Mouse (Mus musculus) kidney, adult 2 months (tissue): Measurements from ENCODE around the gene Kif5c. TPM values are rescaled to one million over a fixed set of nuclear protein-coding genes. Genes with fewer than 3 reads are reported as not detected.

ENCODE experiments used
- DNase-seq: peaks from one replicate; pipeline ENCODE4 v3.0.0; 2021
- H3K27ac ChIP-seq: fragments of 200-500 bp; 2 replicates; pipeline ENCODE4 v1.5.1; 2012; ENCODE audit warnings: low read depth, low read length, control low read depth, inconsistent platforms; ENCODE audit not compliant: insufficient read depth
- H3K27me3 ChIP-seq: fragments of 200-500 bp; replicated peaks from 2 replicates; pipeline ENCODE4 v1.6.1; 2012; ENCODE audit warnings: mild to moderate bottlenecking, moderate library complexity, low read length, inconsistent platforms; ENCODE audit not compliant: control insufficient read depth, insufficient read depth
- H3K36me3 ChIP-seq: fragments of 200-500 bp; 2 replicates; pipeline ENCODE4 v1.6.1; 2012; ENCODE audit warnings: mild to moderate bottlenecking, moderate library complexity, low read length, inconsistent platforms; ENCODE audit not compliant: control insufficient read depth, insufficient read depth
- H3K4me1 ChIP-seq: fragments of 200-500 bp; 2 replicates; pipeline ENCODE4 v1.6.1; 2011; ENCODE audit warnings: low read length; ENCODE audit not compliant: control insufficient read depth, insufficient read depth
- H3K4me3 ChIP-seq: fragments of 200-500 bp; 2 replicates; pipeline ENCODE4 v1.5.1; 2011; ENCODE audit warnings: mild to moderate bottlenecking, low read depth, low read length, control low read depth; ENCODE audit not compliant: insufficient read depth
- CTCF ChIP-seq: fragments of 200-500 bp; conservative IDR thresholded peaks from 2 replicates; pipeline ENCODE4 v1.5.1; 2011; ENCODE audit warnings: low read depth, mild to moderate bottlenecking, control low read depth, low read length, moderate library complexity, mixed read lengths; ENCODE audit not compliant: insufficient read depth, insufficient read length
- POLR2A ChIP-seq: fragments of 200-500 bp; IDR thresholded peaks from one replicate; pipeline ENCODE4 v1.6.1; 2011; ENCODE audit warnings: low read depth, low read length, control low read depth
- WGBS: fragments of 180-500 bp; shearing (Covaris S2); methylation state at CpG from one replicate; pipeline ENCODE4 v1.1.7; 2018; 5-methylcytosine and 5-hydroxymethylcytosine counted together
- polyA plus RNA-seq: library from polyadenylated mRNA; depleted of rRNA; stranded (reverse); fragments of >200 nt; gene quantifications from 2 replicates; pipeline ENCODE4 v1.2.3, GENCODE M21; 2012

Gene Kif5c
- polyA plus RNA-seq, 1 experiment, result 0.58 TPM

DNA sequence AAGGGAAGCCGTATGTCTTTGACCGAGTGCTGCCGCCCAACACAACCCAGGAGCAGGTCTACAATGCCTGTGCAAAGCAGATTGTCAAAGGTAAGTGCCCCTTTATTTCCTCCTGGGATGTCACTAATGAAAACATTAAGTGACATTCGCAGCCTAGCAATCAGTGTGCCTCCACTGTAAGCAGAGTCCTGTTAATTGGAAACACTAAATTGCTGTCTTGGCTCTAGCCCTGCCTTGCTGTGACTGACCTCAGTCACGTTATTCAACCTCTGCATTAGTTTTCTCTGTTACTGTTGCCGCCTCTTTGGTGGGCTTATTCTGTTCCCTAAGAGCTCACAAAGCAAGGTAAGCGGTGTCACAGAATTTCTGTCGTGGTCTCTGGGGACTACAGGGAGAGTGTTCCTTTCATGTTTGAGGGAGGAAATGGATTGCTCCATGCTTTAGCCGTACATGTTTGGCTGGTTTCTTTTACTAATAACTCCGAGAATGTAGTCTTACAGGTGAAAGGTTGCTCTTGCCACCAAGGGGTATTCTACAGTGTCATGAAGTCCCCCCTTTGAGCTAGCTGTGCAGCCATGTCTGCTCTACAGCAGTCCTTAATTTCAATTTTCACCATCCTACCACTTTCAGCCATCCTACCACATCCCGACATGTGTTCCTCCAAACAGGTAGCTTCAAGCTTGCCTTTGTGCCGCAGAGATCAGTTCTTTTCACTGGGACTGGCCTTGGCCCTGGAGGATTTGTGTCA, 52.8 kb downstream of the Kif5c start:
- TF ChIP-seq CTCF (no peak), POLR2A (no peak)
- no peak overlapping the region for H3K27ac ChIP-seq

DNA sequence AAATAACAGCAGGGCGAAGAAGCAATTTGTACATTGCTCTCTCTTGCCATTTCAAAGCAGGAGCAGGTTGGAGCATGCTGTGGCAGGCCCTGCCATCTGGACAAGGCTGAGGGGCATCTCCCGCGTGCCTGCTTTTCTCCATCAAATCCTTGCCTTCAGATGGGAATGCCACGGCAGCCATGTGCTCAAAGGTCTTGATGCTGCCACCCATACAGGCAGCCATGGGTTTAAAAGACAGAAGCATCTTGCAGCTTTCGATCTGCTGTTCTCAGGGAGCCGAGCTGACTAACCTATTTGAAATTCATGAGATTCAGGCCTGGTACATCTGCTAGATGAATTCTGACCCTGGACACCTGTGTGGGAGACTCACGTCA, 53.4 kb downstream of the Kif5c start:
- WGBS, result 84% methylated on average over 7 of the region's 7 CpGs
- no peak for DNase-seq
- Histone ChIP-seq H3K36me3 (no peaks in the 10 kb centered on the region), H3K4me3 (no peak overlapping the region), H3K27me3 (no peaks in the 10 kb centered on the region), H3K27ac (no peak overlapping the region), H3K4me1 (no peaks in the 10 kb centered on the region)
- no peak for TF ChIP-seq CTCF
- TF ChIP-seq POLR2A, result no peak

More for the DNA sequence above, 52.8 kb downstream of the Kif5c start:
- H3K27me3 ChIP-seq, result no peaks in the 10 kb centered on the region
- no peaks in the 10 kb centered on the region for H3K36me3 ChIP-seq
- H3K4me3 ChIP-seq, result no peak overlapping the region
- WGBS, result 77% methylated on average over 12 of the region's 12 CpGs
- no peak for DNase-seq
- H3K4me1 ChIP-seq, result no peaks in the 10 kb centered on the region

DNA sequence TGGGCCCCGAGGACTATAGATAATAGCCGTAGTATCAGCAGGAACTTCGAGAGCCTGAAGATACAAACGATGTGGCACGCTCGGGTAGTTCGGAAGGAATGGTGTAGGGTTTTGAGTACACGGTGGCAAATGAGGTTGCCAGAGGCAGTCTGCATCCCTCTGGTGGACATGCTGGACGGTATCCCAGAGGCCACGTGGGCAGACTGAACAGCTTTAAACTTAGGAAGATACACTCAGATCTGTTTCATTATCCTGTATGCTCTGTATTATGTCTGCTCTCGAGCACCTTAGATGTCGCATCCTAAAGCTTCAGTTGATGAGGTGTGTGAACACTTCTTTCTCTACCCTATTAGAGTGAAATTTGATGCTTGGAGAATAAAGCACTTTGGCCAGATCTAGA, 56.9 kb downstream of the Kif5c start:
- DNase-seq, result no peak
- H3K36me3 ChIP-seq, result no peaks in the 10 kb centered on the region
- H3K4me1 ChIP-seq, result no peaks in the 10 kb centered on the region
- 51% methylated on average over 12 of the region's 12 CpGs for WGBS
- TF ChIP-seq CTCF (no peak), POLR2A (no peak)
- no peak overlapping the region for H3K27ac ChIP-seq
- no peaks in the 10 kb centered on the region for H3K27me3 ChIP-seq
- no peak overlapping the region for H3K4me3 ChIP-seq

DNA sequence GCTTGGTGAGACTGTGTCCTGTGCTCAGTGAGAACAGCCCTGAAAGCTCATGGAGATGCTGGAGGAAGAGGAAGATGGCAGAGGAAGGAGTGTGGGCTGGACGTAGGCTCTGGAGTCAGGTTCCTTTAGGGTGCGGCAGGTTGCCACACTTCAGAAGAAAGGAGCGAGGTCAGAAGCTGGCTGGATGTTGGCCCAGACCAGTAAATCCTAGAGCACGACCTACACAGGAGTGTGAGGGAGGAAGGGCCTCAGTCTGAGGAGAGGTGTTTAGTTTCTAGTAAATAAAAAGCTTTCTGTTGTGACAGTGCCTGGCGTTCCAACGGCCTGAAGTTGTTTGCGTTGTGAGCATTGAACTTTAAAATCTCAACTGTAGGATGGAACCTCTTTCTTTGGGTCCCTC, 59.3 kb downstream of the Kif5c start:
- Histone ChIP-seq H3K36me3 (no peaks in the 10 kb centered on the region), H3K27ac (no peak overlapping the region), H3K4me3 (no peak overlapping the region), H3K4me1 (no peaks in the 10 kb centered on the region), H3K27me3 (no peaks in the 10 kb centered on the region)
- TF ChIP-seq POLR2A (no peak), CTCF (no peak)
- DNase-seq, result no peak
- WGBS, result 40% methylated on average over 7 of the region's 7 CpGs

DNA sequence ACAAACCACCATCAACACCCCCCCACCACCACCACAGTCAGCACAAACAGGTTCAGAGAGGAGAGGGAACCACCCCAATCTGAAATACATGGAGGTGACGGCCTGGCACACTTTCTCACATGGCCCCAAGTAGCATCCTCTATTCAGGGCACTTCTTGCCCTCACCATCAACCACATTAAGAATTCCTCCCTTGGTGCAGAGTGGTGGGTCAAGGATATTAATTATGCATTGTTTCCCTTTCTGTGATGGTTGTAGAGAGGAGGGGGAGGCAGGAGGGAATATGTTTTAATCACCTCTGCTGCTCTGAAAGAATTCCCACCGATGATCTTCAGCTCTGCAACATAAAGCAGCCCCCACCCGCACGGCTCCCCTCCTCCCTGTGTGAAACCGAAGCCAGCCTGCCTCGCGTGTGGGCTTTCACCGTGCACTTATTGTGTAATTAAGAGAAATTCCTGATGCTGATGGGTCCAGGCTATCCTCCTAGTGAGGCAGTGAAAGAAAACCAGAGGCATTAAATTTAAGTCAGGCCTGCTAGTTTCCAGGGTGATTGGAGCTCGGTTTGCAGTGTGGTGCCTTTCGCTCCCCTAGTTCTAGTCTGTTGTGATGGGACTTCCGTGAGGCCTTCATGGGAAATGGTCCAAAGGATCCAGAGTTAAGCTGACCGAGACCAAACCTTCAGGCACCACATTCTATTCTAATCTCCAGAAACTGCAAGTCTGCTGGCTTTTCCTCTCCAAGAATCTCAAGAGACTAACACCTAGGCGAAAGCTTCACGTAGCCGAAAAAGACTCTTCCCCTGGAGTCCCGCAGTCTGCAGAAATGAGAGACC, 60.3 kb downstream of the Kif5c start:
- DNase-seq, result no peak
- Histone ChIP-seq H3K27ac (no peak overlapping the region), H3K36me3 (no peaks in the 10 kb centered on the region), H3K4me3 (no peak overlapping the region), H3K27me3 (no peaks in the 10 kb centered on the region), H3K4me1 (no peaks in the 10 kb centered on the region)
- WGBS, result 77% methylated on average over 16 of the region's 16 CpGs
- TF ChIP-seq POLR2A, result no peak
- no peak for TF ChIP-seq CTCF

DNA sequence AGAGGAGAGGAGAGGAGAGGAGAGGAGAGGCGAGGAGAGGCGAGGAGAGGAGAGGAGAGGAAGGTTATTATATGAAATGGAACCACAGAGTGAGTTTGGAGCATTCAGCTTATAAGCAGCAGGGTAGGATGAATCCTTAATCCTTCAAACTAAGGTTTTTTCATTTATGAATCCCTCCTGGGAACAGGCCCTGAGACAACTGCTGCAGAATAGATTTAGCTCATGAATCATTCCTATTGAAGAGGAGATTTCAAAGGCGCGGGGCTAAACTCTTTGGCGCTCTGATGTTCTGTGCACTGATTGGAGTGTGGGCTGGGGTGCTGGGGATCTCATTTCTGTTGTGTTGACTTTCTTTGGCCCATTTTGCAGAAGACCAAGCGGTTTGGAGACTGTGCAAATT, 63.7 kb downstream of the Kif5c start:
- Histone ChIP-seq H3K36me3 (no peaks in the 10 kb centered on the region), H3K27me3 (no peaks in the 10 kb centered on the region), H3K27ac (no peak overlapping the region), H3K4me1 (no peaks in the 10 kb centered on the region), H3K4me3 (no peak overlapping the region)
- 90% methylated on average over 6 of the region's 6 CpGs for WGBS
- DNase-seq, result no peak
- TF ChIP-seq POLR2A (no peak), CTCF (no peak)

DNA sequence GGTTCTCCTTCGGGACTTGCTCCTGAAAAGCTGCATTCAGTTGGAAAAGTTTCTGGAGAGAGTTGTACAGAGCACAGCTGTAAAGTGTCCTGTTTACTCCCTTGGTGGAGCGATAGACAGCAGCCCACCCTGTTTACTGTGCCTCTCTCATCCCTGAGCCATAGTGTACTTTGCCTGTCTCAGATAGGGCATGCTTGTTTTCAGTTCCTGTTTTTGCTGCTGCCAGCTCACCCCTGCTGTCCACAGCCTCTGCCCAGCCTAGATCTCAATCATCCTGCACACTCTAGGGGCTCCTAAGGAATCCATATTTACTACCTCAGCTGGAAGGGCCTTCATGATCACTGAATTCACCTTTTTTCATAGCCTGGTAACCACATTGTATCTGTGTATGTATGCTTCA, 65.7 kb downstream of the Kif5c start:
- no peak overlapping the region for H3K4me3 ChIP-seq
- DNase-seq, result no peak
- no peaks in the 10 kb centered on the region for H3K4me1 ChIP-seq
- no peaks in the 10 kb centered on the region for H3K27me3 ChIP-seq
- H3K27ac ChIP-seq, result no peak overlapping the region
- WGBS, result 42% methylated on average over 2 of the region's 2 CpGs
- TF ChIP-seq CTCF (no peak), POLR2A (no peak)
- no peaks in the 10 kb centered on the region for H3K36me3 ChIP-seq
